Mouse (Mus musculus) left cerebral cortex, adult 18-20 months (tissue): ENCODE results near the gene Fam155a. TPM values are rescaled to one million over a fixed set of nuclear protein-coding genes. Genes with fewer than 3 reads are reported as not detected.

Experiments used
- DNase-seq, 2 experiments: peaks; one replicate each; pipeline ENCODE4 v3.0.0; 2021 to 2022; ENCODE audit warnings: low spot score in 2 of 2, mixed read lengths in 1 of 2
- microRNA-seq, 2 experiments: library from miRNA; unstranded; fragments of <30 nt; microRNA quantifications; one replicate each; pipeline ENCODE4 v1.2.0; 2021
- total RNA-seq, 2 experiments: library from RNA; stranded (reverse); gene quantifications; 2 replicates each; pipeline ENCODE4 v1.2.3; 2021

The Fam155a gene
- total RNA-seq, 2 experiments from 2014 or later: 101 to 105 TPM

DNA sequence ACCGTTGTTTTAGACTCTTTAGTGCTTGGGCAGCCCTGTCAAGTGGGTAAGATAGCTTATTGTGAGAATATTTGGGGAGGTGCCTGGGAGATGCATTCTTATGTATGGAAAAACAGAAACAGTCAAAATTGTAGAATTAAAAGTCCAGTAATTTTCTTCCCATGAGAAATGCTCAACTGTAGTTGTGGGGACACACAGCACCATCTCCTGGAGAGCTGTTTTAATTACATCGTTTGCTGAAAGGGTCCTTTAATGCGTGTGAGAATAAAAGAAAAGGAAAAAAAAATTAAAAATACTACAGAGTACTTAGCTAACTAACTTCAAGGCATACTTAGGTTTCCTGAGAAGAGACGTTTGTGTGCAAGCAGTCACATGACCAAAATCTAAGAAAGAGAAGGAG, 582.3 kb downstream of the Fam155a start:
- DNase-seq: peak; percentile 20 to 21

DNA sequence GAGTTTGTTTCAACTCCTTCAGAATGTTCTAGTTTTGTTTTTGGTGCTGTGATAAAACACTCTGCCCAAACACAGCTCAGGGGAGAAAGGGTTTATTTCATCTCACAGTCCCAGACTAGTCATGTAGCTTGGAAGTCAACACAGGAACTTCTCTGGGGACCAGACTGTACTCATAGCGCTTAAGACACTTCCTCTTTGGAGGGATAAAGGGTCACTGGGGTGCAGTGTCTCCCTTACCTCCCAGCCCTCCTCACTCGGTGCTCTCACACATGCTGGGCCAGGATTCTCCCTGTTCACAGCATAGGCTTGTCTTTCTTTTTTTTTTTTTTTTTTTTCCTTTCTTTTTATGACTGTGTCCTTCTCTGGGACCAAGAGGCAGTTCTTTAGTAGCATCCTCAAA, 585.8 kb downstream of the Fam155a start:
- DNase-seq: no peak

DNA sequence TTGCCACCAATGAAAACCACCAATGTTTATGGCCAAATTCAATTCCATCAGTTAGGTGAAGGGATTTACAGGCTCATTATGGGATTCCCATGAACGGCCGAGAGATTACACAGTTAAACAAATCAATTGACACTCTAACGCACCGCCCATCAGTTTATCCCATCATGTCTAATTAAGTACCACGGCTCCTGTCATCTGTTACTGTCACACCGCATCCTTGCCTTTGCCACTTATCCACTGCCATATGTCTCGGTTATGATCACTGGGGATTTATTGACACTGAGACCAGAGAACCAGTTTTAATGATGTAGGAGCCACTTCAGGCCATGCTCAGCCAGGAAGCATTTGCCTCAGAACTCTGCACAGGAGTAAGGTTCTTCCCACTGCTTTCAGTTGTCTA, 588.5 kb downstream of the Fam155a start:
- no peak for DNase-seq

DNA sequence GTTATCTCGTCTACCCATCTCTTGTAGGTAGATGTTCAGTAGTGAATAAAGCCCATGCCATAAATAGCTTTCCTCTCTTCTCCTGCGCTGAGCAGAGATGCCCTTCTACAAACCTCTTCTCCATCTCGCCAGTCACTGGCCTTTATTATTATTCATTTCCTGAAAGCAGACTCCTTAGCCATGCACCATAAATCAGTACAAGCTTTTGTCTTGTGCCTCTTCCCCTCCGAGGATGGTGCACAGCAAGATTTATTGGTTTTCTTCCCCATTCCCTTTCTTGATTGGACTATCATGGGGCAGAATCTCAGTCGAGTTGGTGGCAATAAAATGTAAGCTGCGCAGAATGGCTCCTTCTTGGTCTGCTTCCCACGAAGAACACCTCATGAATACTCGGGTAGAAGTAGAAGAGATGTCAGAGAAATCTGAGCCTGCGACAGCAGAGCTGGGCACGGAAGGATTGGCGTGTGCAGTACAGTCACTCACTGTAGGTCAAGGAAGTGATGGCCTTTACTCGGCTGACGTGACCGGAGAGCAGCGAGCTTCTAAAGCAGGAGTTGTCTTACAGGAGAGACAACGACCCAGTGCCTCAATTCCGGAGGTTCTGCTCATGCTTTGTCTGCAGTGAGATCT, 590.2 kb downstream of the Fam155a start:
- DNase-seq: no peak

DNA sequence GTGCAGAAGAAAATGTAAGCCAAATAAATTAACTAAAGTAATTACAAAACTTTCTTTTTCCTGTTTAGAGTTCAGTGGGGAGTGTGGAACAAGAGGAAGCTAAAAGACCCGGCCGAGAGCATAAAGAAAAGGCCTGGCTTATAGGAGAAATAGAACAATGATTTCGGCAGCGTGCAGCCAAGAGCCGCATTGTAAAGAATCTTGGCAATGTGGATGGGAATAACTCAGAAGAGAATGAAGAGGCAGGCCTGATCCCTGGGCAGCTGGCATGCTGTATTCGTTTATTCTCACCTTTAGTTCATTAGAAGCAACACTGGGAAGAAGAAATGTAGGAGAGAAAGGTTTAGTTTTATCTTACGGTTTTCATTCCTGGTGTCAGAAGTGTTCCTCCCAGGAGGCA, 594.0 kb downstream of the Fam155a start:
- DNase-seq: no peak

DNA sequence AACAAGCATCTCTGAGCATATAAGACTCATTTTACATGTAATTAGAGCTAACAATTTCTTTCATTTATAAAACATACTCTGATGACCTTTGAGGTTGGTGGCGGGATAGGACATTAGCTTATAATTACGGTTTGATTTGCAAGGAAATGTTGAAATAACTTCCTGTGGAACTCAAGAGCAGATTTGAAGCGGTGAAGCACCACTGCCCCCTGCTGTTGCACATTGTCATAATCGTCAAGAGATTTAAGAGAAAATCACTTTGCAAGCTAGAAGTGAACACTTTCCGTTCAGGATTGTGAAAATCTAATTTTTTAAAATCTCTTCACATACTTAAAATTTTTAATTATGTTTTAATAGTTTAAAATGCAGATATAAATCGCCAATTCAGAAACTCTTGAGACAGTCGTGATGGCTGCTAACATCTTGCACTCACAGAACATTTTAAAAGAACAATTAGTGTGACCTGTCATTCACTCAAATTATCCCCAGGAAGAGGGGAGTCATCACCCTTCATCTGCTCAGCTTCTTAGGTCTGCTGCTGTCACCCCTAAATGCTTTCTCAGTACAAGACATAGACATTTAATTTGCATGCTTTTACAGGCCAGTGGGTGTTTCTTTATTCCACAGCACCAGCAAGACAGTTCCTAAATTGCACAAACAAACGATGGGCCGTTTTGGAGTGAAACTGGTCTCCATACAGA, 595.9 kb downstream of the Fam155a start:
- DNase-seq: peak; percentile 64 to 82

- no peak for DNase-seq
Measured at GRCm38 (mm10) chr8:9171848-9172247, 599.1 kb downstream of the Fam155a start.

DNA sequence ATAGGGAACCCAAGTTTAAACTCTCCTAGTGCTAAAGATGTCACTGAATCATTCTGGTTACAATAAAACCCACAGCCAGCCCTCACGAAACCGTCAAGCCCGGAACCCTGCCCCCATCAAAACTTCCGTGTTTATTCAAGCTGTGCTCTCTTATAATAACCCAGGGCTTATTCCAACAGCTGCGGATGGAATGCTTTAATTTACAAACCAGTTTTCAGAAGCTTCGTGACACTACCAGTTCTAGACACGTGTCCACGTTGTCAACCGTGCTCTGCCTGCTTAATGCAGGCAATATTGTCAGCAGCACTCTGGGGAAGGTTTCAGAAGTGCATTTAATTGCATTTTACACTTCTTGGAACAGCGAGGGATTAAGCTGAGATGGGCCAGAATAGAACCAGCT, 603.0 kb downstream of the Fam155a start:
- DNase-seq: no peak

DNA sequence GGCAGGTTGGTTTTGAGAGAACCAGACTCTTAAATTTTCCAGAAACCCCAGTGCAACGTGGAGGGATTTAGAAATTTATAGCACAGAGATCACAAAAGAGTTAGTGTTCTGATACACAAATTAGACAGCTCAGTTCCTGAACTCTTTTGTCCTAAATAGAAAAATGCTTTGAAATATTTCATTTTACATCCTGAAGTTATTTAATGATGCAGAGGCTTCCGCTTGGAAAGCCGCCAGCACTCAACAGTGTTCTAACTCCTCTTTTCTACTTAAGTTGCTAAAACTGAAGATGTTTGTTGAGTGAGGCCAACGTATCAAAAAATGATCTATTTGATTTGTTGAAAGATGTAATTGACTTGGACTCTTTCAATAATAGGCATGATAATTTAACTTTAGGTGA, 609.4 kb downstream of the Fam155a start:
- no peak for DNase-seq

DNA sequence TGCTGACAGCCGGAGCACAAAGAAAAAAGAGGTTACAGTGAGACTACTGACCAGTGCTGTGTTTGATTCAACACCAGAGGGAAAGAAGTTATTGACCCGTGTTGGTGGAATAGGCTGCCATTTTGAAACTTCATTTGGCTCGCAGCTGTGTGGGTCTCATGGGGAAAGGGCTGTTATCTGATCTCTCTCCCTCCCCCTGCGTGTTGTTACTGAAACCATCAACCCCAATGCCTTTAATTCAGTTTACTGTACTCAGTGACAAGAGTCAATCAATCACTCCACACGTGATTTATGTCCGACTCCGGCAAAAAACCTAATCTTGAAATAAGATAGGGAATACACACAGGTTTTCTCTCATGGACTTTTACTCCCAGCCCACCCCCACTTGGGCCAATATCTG, 611.6 kb downstream of the Fam155a start:
- no peak for DNase-seq

GRCm38 (mm10) chr8:9158652-9159051, 612.3 kb downstream of the Fam155a start:
- peak in 1 of 2 experiments; percentile 11 for DNase-seq

DNA sequence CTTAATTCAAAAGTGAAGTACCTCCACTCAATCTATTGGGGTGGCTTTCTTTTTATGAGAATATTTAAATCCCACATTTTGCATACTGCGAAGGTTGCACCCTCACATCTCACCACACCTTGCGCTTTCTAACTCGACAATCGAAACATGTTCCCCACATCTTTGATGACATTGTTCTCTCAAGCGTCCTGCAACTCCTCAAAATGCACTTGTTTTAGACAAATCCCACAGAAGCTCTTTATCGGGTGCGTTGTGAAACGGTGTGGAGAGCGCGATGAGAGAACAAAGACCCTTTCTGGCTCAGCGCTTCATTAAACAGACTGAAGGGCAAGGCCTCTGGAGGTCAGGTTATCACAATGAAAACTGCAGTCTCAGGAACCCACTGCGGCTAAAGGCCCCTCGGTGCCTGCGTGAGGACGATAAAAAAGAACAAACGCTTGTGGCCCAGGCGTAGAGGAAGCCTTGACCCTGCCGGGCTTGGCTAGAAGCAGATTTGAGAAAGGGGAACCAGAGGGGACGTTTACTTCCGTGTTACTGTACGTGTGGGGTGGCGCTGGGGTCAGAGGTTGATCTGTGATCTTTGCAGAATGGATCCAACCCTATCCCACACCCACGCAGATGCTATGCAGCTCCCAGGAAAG, 613.7 kb downstream of the Fam155a start:
- no peak for DNase-seq

Small RNA genes within 50 kb of the gene (microRNA-seq; reads per million reads assigned to microRNA genes)
- gene Gm47312: 0 reads per million in 2 experiments

Other genes with a start within 250 kb of the Fam155a start
- not detected for gene Gm10217, start 93.1 kb upstream of the Fam155a start, total RNA-seq
- 10 to 100 TPM; 11.6 to 11.9 TPM for gene Lig4, start 206.5 kb upstream of the Fam155a start, total RNA-seq
- 10 to 100 TPM; 25.7 to 27.0 TPM for gene Abhd13, start 206.5 kb upstream of the Fam155a start, total RNA-seq
- 1 to 10 TPM; 2.8 to 3.7 TPM for gene Tnfsf13b, start 235.3 kb upstream of the Fam155a start, total RNA-seq